Mouse (Mus musculus) cerebellum, adult (tissue): Measurements from ENCODE around the gene 5730522E02Rik.
A peak's percentile ranks its signal among the peaks of the same experiment; 100 is the strongest.

ENCODE experiments used
- ATAC-seq: cut with Nextera tagmentation; 2 replicates; pipeline ENCODE4 v1.9.2; 2017; ENCODE audit warnings: mild to moderate bottlenecking, moderate library complexity, mixed read lengths; ENCODE audit not compliant: insufficient number of reproducible peaks, low FRiP score, low TSS enrichment

Gene 5730522E02Rik

DNA sequence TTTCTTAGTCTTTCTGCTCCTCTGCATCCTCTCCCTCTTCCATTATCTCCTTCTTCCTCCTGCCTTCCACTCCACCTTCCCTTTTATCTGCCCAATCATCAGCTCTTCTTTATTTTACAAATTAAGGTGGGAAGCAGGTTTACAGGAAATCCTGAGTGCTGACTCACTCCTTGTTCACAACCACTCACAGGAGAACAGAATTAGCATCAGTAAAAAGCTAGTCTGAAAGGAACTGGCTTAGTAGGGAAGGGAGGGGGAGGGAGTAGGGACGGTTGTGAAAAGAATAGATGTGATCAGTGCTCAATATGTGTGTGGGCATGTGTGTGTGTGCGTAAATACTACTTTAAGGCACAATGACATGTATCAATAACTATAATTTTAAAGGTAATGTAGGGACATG, 81.5 kb downstream of the 5730522E02Rik start:
- ATAC-seq, result no peak

DNA sequence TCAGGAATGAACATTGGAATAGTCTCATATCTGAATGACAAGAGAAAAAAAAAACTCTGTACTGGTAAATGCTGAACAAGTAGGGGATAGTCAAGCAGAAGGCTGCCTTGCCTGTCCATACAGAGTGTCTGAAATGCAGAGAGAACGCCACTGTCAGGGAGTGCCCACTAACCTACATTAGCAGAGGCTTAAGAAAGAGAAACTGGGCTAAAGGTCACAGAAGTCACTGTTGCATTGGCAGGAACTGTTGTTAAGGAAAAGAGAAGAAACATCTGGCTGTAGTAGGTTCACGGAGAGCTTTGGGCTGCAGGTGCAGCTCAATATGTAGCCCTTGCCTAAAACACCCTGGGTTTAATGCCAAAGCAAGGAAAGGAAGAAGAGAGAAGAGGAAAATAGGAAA, 82.2 kb downstream of the 5730522E02Rik start:
- no peak for ATAC-seq

DNA sequence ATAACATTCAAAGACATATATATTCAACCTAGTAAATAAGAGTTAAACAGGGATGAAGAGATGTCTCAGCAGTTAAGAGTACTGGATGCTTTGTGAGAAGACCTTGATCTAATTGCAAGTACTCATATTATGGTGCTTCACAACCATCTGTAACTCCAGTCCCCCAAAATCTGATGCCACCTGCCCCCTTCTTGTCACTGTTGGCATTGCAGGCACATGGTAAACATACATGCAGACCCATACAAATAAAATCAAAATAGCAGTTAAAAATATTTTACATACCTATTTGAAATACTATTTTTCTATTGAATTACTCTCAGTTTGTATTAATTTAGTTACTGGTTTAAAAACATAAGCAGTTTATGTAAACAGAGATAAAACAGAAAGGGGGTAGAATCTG, 84.6 kb downstream of the 5730522E02Rik start:
- ATAC-seq, result no peak

DNA sequence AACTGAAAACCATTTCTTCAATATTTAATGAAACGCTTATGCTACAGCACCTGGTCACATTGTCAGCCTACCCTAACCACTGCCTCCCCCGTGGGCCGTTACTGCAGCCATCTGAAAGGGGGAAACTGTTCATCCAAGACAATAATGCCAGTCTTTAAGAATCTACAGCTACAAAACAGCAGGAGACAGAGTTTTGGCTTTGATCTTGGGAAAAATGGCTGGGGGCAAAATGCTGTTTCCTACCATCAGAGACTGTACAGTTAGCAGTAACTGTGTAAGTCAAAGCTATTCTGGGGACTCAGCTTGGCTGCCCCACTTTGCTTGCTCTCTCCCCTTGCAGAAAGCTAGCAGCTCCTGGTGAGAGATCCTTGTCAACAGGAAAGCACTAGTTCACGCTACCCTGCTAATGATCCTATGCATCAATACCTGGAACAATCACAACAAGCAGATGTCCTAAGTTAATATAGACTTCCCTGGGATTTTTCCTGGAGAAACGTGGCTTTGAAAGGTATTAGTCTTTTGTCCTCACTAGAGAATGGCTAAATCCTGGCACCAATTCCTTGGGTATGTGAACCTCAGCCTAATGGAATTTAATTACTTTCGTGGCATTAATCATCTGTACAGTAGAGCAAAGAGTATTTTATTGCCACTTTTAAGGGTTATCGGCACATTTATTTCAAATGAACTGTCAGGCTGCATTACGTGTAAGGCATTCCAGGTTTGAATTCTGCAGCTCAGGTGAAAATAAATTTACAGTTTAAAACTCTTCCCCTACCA, 89.6 kb downstream of the 5730522E02Rik start:
- no peak for ATAC-seq

DNA sequence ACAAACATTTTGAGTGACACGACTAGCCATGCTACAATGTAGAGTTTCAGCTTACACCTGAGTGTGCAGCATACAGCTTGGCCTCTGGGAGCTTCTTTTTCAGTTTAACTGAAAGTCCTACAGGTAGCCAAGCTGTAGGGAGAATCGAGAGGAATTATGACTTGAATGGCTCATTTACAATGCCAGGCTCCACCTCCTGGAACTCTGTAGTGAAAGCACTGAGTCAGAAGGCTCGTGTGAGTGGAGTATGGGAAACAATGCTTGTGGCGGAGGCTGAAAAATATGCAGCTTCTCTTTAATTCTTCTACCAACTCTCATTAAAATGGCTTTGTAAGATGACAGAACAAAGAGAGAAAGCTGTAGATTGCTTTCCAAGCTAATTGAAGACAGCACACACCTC, 92.9 kb downstream of the 5730522E02Rik start:
- ATAC-seq, result no peak

DNA sequence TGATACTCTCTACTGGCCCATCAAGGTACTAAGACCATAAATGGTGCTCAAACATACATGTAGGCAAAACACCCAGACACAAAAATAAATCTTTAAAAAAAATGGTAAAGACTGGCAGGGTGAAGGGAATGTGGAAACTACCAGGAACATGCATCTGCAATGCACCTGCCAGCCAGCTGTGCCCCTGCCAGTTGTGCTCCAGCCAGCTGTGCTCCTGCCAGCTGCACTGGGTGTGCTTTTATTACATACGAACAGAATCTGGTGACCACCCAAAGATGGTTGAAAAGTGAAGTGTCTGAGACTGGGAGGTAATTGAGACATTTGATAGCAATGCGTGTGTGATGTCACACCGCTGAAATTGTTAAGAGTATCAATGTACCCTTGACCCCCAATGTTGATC, 98.4 kb downstream of the 5730522E02Rik start:
- ATAC-seq, result no peak

DNA sequence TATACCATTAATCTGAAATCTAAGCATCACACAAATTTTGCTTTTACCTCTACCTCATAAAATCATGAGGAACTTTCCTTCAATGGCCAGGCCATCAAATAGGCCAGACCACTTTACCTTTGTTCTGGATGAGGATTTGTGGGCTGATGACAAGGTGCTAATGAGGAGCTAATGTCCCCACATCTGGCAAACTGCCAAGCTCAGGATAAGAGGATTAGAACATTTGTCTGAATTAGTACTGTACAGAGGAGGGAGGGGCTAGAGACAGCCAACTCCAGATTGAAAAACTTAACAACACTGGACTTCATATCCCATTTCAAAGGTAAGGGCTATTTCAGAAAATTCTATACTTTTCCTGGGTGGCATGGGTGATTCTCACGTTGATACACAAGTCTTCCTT, 101.9 kb downstream of the 5730522E02Rik start:
- no peak for ATAC-seq

DNA sequence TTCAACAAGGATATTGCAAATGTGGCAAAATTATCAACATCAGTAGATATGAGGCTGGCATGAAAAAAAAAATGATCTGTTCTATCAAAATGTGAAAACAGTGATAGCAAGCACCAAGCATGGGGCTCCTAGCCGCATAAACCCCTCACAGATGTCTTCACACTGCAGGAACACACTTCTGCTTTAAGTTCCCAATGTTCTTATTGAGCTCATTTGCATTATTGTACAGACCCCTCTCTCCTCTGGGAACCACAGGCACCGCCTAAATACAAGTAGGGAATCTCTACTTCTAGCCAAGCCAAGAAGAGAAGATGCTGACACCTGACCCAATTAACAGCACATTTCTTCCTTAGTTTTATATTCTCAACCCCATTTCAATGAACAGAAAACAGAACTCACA, 105.9 kb downstream of the 5730522E02Rik start:
- no peak for ATAC-seq

DNA sequence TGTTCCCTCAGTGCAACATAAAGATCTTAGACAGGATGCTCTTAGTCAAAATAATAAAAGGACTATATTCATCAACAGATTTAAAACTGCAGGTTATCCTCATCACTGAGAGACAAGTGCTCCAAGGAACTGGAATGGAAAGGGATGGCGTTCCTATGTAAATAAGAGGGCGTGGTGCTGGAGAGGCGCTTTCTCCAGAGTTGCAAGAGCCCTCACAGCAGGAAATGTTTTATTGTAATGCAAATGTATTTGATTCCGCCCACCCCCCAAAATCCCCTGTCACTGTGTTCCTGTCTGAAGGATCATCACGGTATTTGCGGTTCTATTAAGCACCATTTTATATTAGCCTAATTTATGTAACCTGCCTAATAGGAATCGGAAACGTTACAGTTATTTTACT, 106.9 kb downstream of the 5730522E02Rik start:
- ATAC-seq, result no peak

DNA sequence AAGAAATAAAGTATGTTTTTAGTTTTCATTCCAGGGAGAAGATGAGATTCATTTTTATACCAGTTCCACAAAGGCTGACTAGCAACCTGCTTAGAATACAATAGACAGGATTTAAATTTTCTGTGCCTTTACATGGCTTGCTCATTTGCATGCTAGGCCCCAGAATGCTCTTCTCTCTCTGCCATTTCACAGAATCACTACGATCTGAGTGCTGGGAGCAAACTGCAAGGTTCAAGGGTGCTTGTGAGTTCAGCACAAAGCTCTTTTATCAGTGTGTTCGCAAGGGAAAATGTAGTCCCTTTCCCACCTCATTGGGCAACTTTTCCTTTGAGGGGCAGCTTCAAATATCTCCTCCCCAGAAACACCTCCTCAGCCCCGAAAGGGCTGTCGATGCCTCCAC, 107.7 kb downstream of the 5730522E02Rik start:
- no peak for ATAC-seq

DNA sequence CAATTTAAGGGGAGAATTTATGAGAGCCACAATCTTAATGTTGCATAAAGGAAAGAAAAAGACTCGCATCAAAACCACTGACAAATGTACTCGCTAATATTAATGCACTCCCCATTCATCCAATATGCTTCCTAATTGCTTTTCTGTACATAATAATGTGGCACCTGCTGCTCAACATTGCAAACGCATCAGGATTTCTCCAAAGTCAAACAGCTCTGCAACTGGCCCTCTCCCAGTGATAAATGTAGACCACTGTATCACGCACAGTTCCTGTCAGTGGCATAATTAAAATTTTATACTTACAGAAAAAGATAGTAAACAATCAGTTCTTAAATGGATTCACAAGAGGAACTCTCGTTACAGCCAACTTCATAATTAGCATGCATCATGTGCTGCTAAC, 110.5 kb downstream of the 5730522E02Rik start:
- ATAC-seq, result no peak

DNA sequence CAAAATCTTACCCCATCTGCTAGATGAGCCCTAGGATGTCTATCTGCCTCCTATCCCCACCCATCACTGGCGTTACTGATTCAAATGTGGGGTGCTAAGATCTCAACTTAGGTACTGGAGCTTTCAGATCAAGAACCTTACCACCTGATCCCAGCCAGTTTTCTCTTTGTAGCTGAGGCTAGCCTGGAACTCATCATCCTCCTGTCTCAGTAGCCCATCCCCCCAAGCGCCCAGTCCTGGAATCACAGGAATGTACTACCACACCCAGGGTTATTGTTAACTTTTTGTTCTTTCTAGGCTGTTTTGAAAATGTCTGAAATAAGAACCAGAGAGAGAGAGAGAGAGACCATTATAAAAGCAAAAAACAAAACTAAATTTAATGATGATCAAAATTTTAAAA, 111.6 kb downstream of the 5730522E02Rik start:
- no peak for ATAC-seq

DNA sequence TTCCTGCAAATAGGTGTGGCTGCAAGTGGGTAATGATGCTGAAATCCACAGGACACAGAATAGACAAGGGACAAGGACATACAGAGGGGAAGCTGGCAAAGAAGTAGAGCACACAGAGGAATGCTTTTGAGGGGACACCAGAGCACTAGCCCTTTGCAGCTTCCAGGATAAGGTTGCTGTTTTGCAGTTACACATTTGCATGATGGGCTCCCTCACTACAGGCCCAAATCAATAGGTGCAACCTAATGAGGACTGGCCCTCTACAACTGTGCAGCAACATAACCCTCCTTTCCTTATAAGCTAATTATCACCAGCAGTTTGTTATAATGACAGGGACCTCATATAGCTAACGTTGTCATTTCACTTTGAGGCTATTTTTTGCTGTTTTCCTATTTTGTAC, 114.5 kb downstream of the 5730522E02Rik start:
- ATAC-seq, result no peak

DNA sequence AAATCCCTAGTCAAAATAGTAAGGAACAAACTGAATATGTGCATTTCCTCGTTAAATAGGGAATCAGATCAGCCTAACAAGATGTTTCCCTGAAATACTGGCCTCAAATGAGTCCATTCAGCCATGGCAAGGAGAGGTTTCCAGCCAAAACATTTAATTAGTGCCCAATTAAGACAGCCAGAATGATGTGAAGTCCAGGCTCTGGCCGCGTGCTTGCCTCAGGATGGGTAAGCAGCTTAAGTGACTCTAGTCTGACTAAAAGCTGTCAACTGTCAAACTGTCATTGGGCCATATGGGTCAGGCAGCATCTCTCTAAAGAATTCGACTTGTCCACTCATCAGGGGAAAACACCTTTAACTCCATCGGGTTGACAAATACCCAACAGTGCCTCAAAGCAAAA, 121.6 kb downstream of the 5730522E02Rik start:
- no peak for ATAC-seq

DNA sequence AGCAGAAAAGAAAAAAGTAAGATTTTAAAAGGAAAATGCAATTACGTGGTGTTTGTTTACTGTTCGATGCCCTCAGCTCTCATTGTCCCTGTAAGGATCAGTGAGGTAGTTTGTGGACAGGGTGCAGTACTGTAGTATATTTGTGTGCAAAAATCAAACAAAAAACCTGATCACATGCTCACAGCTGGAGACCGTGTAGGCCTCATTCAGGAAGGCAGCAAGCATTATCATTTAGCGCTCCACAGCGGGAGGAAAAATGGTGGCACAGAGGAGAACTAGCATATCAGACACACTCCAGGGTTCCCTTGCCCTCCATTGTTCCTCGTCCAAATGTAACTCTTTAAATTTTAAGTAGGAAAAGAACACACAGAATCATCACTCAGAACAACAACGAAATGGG, 123.9 kb downstream of the 5730522E02Rik start:
- no peak for ATAC-seq

DNA sequence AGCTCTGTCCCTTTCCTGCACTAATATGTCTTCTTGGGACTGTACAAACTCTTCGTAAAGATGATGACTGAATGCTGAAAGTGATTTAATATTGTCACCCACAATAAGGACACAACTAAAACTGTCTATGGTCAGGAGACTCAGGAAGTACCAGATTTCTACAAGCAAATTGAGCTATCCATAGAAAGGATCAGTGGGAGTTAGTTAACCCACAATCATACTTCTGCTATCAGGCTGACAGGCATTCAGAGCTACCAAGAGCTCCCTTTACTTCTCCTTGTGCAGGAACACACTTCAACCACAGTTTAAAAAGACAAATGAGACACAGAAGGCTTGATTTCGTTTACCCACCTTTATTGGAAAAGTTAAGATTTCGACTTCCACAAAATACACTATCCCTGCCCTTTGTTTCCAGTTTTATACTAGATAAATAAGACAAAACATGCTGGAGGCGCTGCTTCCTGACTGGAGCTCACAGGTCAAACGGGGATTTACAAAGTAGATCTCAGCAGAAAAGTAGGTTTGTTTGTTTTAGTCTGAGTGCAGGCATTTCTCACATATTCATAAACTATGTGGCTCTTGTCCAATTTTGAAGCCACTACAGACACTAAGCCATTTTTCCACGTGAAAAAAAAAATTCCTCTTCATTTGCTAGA, 125.1 kb downstream of the 5730522E02Rik start:
- no peak for ATAC-seq

DNA sequence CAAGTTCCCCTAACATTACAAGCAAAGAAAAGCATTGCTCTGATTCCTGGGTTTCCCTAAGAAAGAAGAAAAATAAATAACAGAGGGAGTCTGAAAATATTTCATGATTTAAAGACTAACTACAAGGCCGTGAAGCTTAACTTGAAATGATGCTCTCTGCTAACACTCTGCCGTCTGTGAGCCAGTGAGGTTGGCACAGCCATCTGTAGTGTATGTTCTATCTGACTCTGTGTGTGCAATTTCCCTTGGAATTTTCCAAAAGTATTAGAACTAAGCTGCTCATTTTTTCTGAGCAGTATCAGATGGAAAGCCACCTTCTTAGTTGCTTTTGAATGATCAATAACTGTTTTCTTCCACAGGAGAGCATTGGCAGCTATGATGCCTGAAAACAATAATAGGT, 134.2 kb downstream of the 5730522E02Rik start:
- no peak for ATAC-seq

DNA sequence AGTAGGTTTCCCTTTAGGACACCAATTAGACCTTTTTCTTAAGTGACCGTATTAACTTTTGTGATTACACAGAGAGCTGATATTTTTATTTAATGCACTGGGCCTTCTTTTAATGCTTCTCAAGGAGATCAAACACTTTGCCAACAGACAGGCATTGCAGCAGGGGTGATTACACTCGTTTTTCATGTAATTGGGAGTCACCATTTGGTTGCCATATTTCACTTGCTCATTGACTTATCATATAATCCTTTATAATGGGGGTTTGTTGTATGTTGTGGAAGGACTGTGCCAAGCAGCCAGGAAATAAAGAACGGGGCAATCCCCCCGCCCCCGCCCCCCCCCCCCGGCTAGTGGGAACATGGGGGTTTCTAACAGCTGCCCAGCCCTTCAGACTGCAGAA, 135.0 kb downstream of the 5730522E02Rik start:
- no peak for ATAC-seq

DNA sequence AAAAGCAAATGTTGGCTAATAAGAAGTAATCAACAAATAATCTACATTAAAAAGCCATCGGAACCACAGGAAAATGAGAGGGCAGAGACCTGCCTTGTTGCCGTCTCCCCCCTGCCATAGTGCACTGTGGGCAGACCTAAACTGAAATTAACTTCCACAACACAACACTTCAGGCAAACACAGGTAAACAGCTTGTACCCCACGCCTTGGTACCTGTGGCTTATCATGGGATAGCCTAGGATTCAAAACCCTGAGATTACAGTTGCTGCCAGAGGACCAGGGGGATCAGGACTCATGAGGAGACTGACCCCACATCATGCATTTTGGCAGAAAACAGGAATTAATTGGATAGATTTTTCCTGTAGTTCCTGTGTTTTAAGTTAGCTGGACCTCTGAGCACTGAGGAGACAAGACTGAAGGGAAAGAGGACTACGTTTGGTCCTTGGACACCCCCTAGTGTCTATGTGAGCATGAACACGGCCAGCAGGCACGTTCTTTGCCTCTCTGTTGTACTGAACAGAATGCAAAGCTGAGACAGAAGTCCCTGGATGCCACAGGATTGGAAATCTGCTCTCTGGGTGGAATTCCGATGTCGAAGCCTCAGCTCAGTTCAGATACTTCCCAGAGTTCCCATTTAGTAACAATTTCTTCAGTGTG, 136.8 kb downstream of the 5730522E02Rik start:
- ATAC-seq, result peak; percentile 66; the same call in 1 of the 2 replicates

DNA sequence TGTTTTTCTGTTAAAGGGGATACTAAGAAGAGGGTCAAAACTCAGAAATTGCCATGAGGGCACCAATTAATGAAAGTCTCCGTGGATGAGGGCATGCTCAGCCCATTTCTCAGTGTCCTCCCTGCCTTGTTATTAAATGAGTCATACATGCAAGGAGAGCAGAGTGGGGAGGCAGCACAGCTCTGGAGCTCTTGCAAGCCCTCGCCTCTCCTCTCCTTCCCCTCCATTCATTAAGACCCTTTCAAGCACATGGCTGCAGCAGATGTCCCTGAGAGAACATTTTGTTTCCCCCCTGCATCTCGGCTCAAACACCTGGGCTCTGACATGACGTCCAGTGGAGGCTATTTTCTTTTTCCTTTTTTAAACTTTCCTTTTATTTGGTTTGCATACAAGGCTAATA, 138.5 kb downstream of the 5730522E02Rik start:
- no peak for ATAC-seq

DNA sequence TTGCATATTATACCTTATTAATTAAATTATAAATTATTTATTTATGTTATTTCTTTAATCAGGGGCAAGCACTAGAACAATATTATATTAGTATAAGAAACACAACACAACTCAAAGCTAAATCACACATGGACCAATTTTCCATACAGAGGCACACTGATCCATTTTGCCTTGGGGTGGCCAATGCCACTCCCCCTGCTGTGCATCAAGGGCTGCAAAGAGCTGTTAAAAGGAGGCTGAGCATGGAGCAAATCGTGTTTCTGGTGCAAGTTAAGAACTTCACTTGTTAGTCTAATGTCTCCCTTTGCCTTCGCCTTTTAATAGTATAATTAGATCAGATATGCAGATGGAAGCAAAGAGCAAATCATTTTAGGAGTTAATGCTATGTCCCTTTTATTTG, 147.3 kb downstream of the 5730522E02Rik start:
- ATAC-seq, result no peak
